Mouse (Mus musculus) small intestine, adult 2 months (tissue): ENCODE results near the gene Glis3. TPM values are rescaled to one million over a fixed set of nuclear protein-coding genes. Genes with fewer than 3 reads are reported as not detected.

Experiments
- H3K27ac ChIP-seq: fragments of 200-500 bp; 2 replicates; pipeline ENCODE4 v1.5.1; 2012; ENCODE audit warnings: low read depth, low read length, control low read depth, inconsistent platforms; ENCODE audit not compliant: insufficient read depth
- H3K27me3 ChIP-seq: fragments of 200-500 bp; 2 replicates; pipeline ENCODE4 v1.6.1; 2012; ENCODE audit warnings: mild to moderate bottlenecking, moderate library complexity, low read length, inconsistent platforms; ENCODE audit not compliant: control insufficient read depth, insufficient read depth
- H3K36me3 ChIP-seq: fragments of 200-500 bp; 2 replicates; pipeline ENCODE4 v1.6.1; 2012; ENCODE audit warnings: mild to moderate bottlenecking, low read length, control low read depth, inconsistent platforms; ENCODE audit not compliant: control insufficient read depth, insufficient read depth
- H3K4me1 ChIP-seq: fragments of 200-500 bp; 2 replicates; pipeline ENCODE4 v1.6.1; 2012; ENCODE audit warnings: low read length, inconsistent platforms, mixed read lengths; ENCODE audit not compliant: control insufficient read depth, insufficient read depth, insufficient read length
- H3K4me3 ChIP-seq: fragments of 200-500 bp; 2 replicates; pipeline ENCODE4 v1.5.1; 2012; ENCODE audit warnings: low read depth, mild to moderate bottlenecking, control low read depth, inconsistent platforms, low read length, moderate library complexity
- CTCF ChIP-seq: fragments of 200-500 bp; IDR thresholded peaks from 2 replicates; pipeline ENCODE4 v1.5.1; 2012; ENCODE audit warnings: low read depth, mild to moderate bottlenecking, control low read depth, inconsistent platforms, low read length, moderate library complexity, mixed read lengths; ENCODE audit not compliant: insufficient replicate concordance, insufficient read length; ENCODE audit errors: extremely low read depth
- POLR2A ChIP-seq: fragments of 200-500 bp; IDR thresholded peaks from 2 replicates; pipeline ENCODE4 v1.6.1; 2012; ENCODE audit warnings: low read depth, mild to moderate bottlenecking, control low read depth, inconsistent platforms, low read length, moderate library complexity
- WGBS: fragments of 180-500 bp; shearing (Covaris S2); methylation state at CpG from one replicate; pipeline ENCODE4 v1.1.7; 2018; 5-methylcytosine and 5-hydroxymethylcytosine counted together
- polyA plus RNA-seq: library from polyadenylated mRNA; depleted of rRNA; stranded (reverse); fragments of >200 nt; gene quantifications from 2 replicates; pipeline ENCODE4 v1.2.3, GENCODE M21; 2012

Glis3 gene
- polyA plus RNA-seq, 1 experiment, result 1.6 TPM

- no peak overlapping the region for H3K27ac ChIP-seq
Observed at GRCm38 (mm10) chr19:28635991-28636553, 43.8 kb downstream of the Glis3 start.

DNA sequence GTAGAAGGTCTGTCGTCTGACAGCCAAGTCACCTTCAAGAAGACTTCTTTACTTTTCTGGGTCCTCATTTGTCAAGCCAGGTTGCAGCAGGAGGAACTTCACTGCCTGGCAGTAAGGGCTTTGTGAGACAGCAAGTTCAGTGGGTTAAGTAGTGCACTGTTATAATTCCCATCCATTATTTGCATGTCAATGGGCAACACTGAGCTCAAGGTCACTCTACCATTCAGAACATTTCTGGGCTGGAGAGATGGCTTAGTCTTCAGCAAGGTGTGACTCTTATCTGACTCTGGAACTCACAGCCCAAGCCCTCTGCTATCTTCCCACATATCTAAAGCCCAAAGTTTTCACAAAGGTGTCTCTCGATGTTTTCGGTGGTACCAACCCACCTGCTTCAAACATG lies 44.9 kb downstream of the Glis3 start:
- H3K4me3 ChIP-seq, result no peak overlapping the region
- H3K36me3 ChIP-seq, result no peaks in the 10 kb centered on the region
- H3K27ac ChIP-seq, result no peak overlapping the region
- no peaks in the 10 kb centered on the region for H3K4me1 ChIP-seq
- WGBS, result 89% methylated on average over 3 of the region's 3 CpGs
- no peaks in the 10 kb centered on the region for H3K27me3 ChIP-seq
- TF ChIP-seq POLR2A (no peak), CTCF (no peak)

More at GRCm38 (mm10) chr19:28635991-28636553, 43.8 kb downstream of the Glis3 start:
- H3K4me3 ChIP-seq, result no peak overlapping the region
- whole genome bisulfite sequencing, result 35% methylated on average over 7 of the region's 8 CpGs
- no peaks in the 10 kb centered on the region for H3K27me3 ChIP-seq
- H3K36me3 ChIP-seq, result no peaks in the 10 kb centered on the region
- H3K4me1 ChIP-seq, result no peaks in the 10 kb centered on the region
- TF ChIP-seq POLR2A (no peak), CTCF (no peak)

DNA sequence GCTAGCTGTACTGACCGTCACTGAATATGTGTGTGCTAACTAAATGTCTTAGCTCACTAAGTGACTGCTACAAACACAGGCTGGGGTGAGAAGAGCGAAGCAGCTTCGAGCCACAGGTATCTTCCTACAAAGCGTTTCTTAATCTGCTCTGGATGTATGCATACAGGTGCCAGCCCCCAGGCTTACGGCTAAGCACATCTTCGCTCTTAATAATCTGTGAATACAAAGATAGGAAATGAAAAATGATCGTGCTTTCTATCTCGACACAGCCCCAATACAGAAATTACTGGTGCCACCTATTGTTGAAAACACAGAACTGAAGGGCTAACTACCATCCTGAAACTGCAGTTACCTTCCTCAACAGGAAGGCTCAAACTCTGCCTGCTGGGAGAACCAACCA lies 51.5 kb downstream of the Glis3 start:
- 40% methylated on average over 8 of the region's 8 CpGs for WGBS
- Histone ChIP-seq H3K27ac (no peak overlapping the region), H3K36me3 (no peaks in the 10 kb centered on the region), H3K4me3 (no peak overlapping the region), H3K27me3 (no peaks in the 10 kb centered on the region), H3K4me1 (no peaks in the 10 kb centered on the region)
- TF ChIP-seq POLR2A, result no peak
- TF ChIP-seq CTCF, result no peak

DNA sequence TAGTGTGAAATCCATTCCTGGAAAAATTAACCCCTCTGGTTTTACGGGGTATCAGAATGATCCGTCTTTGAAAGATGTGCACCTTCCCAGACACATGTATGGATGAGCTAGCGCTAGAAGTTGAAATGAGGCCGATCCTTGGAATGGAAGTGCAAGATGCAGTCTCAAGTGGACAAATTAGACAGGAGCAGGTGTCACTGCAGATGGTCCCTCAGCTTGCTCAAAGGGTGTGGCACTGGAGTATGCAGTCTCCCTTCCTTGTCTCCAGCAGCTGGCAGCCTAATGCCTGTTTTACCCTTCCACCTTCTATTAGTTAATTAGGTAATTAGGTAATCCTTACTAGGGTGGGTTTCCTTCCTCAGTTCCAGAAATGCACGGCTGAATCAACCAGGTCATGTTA lies 53.7 kb downstream of the Glis3 start:
- no peaks in the 10 kb centered on the region for H3K27me3 ChIP-seq
- no peak overlapping the region for H3K4me3 ChIP-seq
- H3K4me1 ChIP-seq, result no peaks in the 10 kb centered on the region
- TF ChIP-seq POLR2A, result no peak
- no peak for TF ChIP-seq CTCF
- 83% methylated on average over 5 of the region's 5 CpGs for WGBS
- H3K36me3 ChIP-seq, result no peaks in the 10 kb centered on the region
- H3K27ac ChIP-seq, result no peak overlapping the region

GRCm38 (mm10) chr19:28624571-28624970 lies 55.3 kb downstream of the Glis3 start:
- Histone ChIP-seq H3K27ac (no peak overlapping the region), H3K27me3 (no peaks in the 10 kb centered on the region), H3K4me3 (no peak overlapping the region), H3K36me3 (no peaks in the 10 kb centered on the region), H3K4me1 (no peaks in the 10 kb centered on the region)
- TF ChIP-seq POLR2A (no peak), CTCF (no peak)
- WGBS, result 57% methylated on average over 1 of the region's 1 CpGs

DNA sequence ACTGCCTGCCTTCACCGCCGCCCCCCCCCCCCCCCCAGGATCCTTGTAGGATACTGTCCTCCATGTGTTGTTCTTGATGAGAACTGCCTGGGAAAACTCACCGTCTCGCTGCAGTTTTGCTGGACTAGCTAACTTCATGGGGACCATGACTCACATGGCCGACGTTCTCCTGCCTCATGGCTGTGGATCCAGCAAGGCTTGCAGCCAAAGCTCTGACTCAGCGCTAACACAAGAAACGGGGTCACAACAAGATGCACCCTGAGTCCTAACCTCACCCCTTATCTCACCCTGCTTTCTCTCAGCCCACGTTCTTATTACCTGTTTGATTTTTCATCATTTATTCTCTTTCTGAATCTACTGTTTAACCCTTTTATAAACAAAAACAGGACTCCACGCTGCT lies 56.2 kb downstream of the Glis3 start:
- H3K36me3 ChIP-seq, result no peaks in the 10 kb centered on the region
- H3K4me1 ChIP-seq, result no peaks in the 10 kb centered on the region
- no peak overlapping the region for H3K27ac ChIP-seq
- H3K27me3 ChIP-seq, result no peaks in the 10 kb centered on the region
- WGBS, result 69% methylated on average over 10 of the region's 10 CpGs
- TF ChIP-seq CTCF (no peak), POLR2A (no peak)
- H3K4me3 ChIP-seq, result no peak overlapping the region

GRCm38 (mm10) chr19:28621608-28622505 lies 58.0 kb downstream of the Glis3 start:
- no peaks in the 10 kb centered on the region for H3K4me1 ChIP-seq
- no peaks in the 10 kb centered on the region for H3K36me3 ChIP-seq
- TF ChIP-seq POLR2A (no peak), CTCF (no peak)
- no peak overlapping the region for H3K27ac ChIP-seq
- 82% methylated on average over 11 of the region's 11 CpGs for WGBS
- H3K27me3 ChIP-seq, result no peaks in the 10 kb centered on the region
- no peak overlapping the region for H3K4me3 ChIP-seq

DNA sequence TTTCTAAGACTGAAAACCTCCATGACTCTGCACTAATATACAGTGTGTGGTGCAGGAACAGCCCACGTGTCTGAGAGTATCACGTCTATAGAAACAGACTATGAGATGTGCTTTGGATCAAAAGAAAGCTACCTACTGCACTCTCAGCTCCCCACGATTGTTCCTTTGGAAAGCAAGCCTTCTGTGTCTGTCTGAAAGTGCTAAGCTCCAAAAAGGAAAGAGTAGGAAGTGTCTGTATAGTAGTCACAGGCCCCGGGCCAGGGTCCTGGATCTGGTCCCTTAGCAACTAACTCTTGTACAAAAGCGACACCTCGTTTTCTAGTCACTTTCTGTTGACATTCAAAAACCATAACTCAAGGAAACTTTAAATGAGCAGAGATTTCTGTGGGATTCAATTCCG lies 62.1 kb downstream of the Glis3 start:
- no peaks in the 10 kb centered on the region for H3K27me3 ChIP-seq
- no peak overlapping the region for H3K27ac ChIP-seq
- H3K36me3 ChIP-seq, result no peaks in the 10 kb centered on the region
- 83% methylated on average over 7 of the region's 7 CpGs for WGBS
- H3K4me1 ChIP-seq, result no peaks in the 10 kb centered on the region
- no peak overlapping the region for H3K4me3 ChIP-seq
- TF ChIP-seq CTCF, result no peak
- TF ChIP-seq POLR2A, result no peak
